Mouse (Mus musculus): ENCODE data around the gene Grb2.

DNA sequence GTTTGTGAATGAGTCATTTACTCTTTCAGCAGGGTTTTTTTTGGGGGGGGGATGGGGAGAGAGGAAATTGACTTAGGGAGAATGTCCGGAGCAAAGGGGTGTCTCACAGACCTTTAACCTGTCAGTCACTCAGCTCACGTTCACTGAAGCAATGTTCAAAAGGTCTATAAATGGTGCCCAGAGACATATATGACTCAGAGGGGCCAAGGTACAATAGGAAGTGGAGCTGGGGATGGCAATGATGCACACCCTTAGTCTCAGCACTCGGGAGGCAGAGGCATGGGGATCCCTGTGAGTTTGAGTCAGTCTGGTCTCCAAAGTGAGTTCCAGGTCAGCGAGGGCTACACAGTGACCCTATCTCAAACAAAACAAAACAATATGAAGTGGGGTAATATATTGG lies 45.1 kb upstream of the Grb2 start:
- TF ChIP-seq TAL1 (IDR thresholded peaks at IDR 0.05; ENCODE audit: low read length) (no peak), GATA1 (IDR thresholded peaks at IDR 0.05; ENCODE audit: low read length) (no peak)
